Mouse (Mus musculus) embryonic stem cell, embryonic (primary cell): ENCODE results near the gene Uqcrfs1.

Experiments used
- CTCF ChIA-PET, 4 experiments: fragments of 300-600 bp in 2 of 4; fragments of 350-600 bp in 2 of 4; sonication (Branson Sonifier 250); formaldehyde crosslinking; loops; one replicate each; lab custom pipeline; 2022; ENCODE audit warnings: inconsistent platforms in 2 of 4; lab: Charles Lee
- POLR2A ChIA-PET, 4 experiments: fragments of 300-600 bp in 2 of 4; fragments of 350-600 bp in 2 of 4; sonication (Branson Sonifier 250); formaldehyde crosslinking; loops; one replicate each; lab custom pipeline; 2022; ENCODE audit warnings: antibody characterized with exemption in 4 of 4, inconsistent platforms in 1 of 4; lab: Charles Lee

The Uqcrfs1 gene

GRCm38 (mm10) chr13:30544856-30545604 is at the start of gene Uqcrfs1:
TSS of gene Uqcrfs1 (minus strand) at chr13:30545362.
- ChIA-PET CTCF (no interaction called here), POLR2A (interaction anchor here in 1 of 4 experiments (1.4 to 1.8 kb wide), 2 partner anchors 12 to 452 kb away, joined by 3 read pairs; no protein-coding TSS in a partner anchor)

- POLR2A ChIA-PET, result no interaction called here
- CTCF ChIA-PET, result interaction anchor here in 1 of 4 experiments (0.6 kb wide), 1 partner anchor 38 kb away, joined by 4 read pairs; no protein-coding TSS in a partner anchor
These were observed 40.6 kb upstream of the Uqcrfs1 start for GRCm38 (mm10) chr13:30585786-30586185.

GRCm38 (mm10) chr13:30582541-30582940 is 37.4 kb upstream of the Uqcrfs1 start:
- POLR2A ChIA-PET, result interaction anchor here in 1 of 4 experiments (0.5 kb wide), 1 partner anchor 491 kb away, joined by 4 read pairs; no protein-coding TSS in a partner anchor
- CTCF ChIA-PET, result no interaction called here

GRCm38 (mm10) chr13:30578806-30579205 is 33.6 kb upstream of the Uqcrfs1 start:
- ChIA-PET POLR2A (no interaction called here), CTCF (interaction anchor here in 1 of 4 experiments (0.8 kb wide), 1 partner anchor 30 kb away, joined by 3 read pairs; no protein-coding TSS in a partner anchor)

GRCm38 (mm10) chr13:30576819-30577218 is 31.7 kb upstream of the Uqcrfs1 start:
- POLR2A ChIA-PET, result no interaction called here
- CTCF ChIA-PET, result interaction anchor here in 1 of 4 experiments (0.6 kb wide), 1 partner anchor 779 kb away, joined by 3 read pairs; no protein-coding TSS in a partner anchor

GRCm38 (mm10) chr13:30572971-30573370 is 27.8 kb upstream of the Uqcrfs1 start:
- CTCF ChIA-PET, result no interaction called here
- POLR2A ChIA-PET, result no interaction called here

- ChIA-PET POLR2A (no interaction called here), CTCF (no interaction called here)
These were observed 25.0 kb upstream of the Uqcrfs1 start for GRCm38 (mm10) chr13:30570182-30570581.

- ChIA-PET CTCF (interaction anchor here in 1 of 4 experiments (1.1 kb wide), 1 partner anchor 19 kb away, joined by 4 read pairs; no protein-coding TSS in a partner anchor), POLR2A (interaction anchor here in 1 of 4 experiments (0.8 kb wide), 1 partner anchor 11 kb away, joined by 3 read pairs; no protein-coding TSS in a partner anchor)
These were observed 22.4 kb upstream of the Uqcrfs1 start for GRCm38 (mm10) chr13:30567571-30567970.

- ChIA-PET POLR2A (interaction anchor here in 1 of 4 experiments (0.8 kb wide), 1 partner anchor 10 kb away, joined by 3 read pairs; no protein-coding TSS in a partner anchor), CTCF (interaction anchor here in 1 of 4 experiments (1.1 kb wide), 1 partner anchor 18 kb away, joined by 4 read pairs; no protein-coding TSS in a partner anchor)
These were observed 21.6 kb upstream of the Uqcrfs1 start for GRCm38 (mm10) chr13:30566767-30567166.

GRCm38 (mm10) chr13:30560603-30561002 is 15.4 kb upstream of the Uqcrfs1 start:
- ChIA-PET CTCF (no interaction called here), POLR2A (interaction anchor here in 1 of 4 experiments (0.6 kb wide), 1 partner anchor 189 kb away, joined by 4 read pairs; no protein-coding TSS in a partner anchor)

GRCm38 (mm10) chr13:30560052-30560451 is 14.9 kb upstream of the Uqcrfs1 start:
- ChIA-PET CTCF (no interaction called here), POLR2A (no interaction called here)

GRCm38 (mm10) chr13:30557751-30558150 is 12.6 kb upstream of the Uqcrfs1 start:
- CTCF ChIA-PET, result no interaction called here

GRCm38 (mm10) chr13:30553051-30553587 is 8.0 kb upstream of the Uqcrfs1 start:
- CTCF ChIA-PET, result interaction anchor here in 1 of 4 experiments (0.6 kb wide), 2 partner anchors 468 to 783 kb away, joined by 4 read pairs; no protein-coding TSS in a partner anchor
- POLR2A ChIA-PET, result no interaction called here

More at GRCm38 (mm10) chr13:30557751-30558150, 12.6 kb upstream of the Uqcrfs1 start:
- POLR2A ChIA-PET, result no interaction called here

- ChIA-PET CTCF (interaction anchor here (0.6 to 1.7 kb wide), 11 partner anchors 11 to 1017 kb away, joined by 3 to 8 read pairs (median 5); no protein-coding TSS in a partner anchor), POLR2A (interaction anchor here in 2 of 4 experiments (0.5 to 3.1 kb wide), 2 partner anchors 10 to 313 kb away, joined by 4 to 12 read pairs; no protein-coding TSS in a partner anchor)
These were observed 4.2 kb upstream of the Uqcrfs1 start for GRCm38 (mm10) chr13:30549339-30549738.

- CTCF ChIA-PET, result interaction anchor here in 3 of 4 experiments (0.6 to 1.7 kb wide), 17 partner anchors 11 to 445 kb away, joined by 3 to 7 read pairs (median 4); no protein-coding TSS in a partner anchor
- POLR2A ChIA-PET, result interaction anchor here in 2 of 4 experiments (0.5 to 3.1 kb wide), 3 partner anchors 10 to 481 kb away, joined by 3 to 12 read pairs (median 4); no protein-coding TSS in a partner anchor
These were observed 3.7 kb upstream of the Uqcrfs1 start for GRCm38 (mm10) chr13:30548835-30549234.

GRCm38 (mm10) chr13:30530761-30531160 is 14.4 kb downstream of the Uqcrfs1 start:
- POLR2A ChIA-PET, result no interaction called here
- CTCF ChIA-PET, result interaction anchor here in 3 of 4 experiments (0.6 to 1.0 kb wide), 7 partner anchors 18 to 267 kb away, joined by 3 to 4 read pairs (median 3); no protein-coding TSS in a partner anchor

- ChIA-PET CTCF (interaction anchor here in 1 of 4 experiments (0.5 to 0.7 kb wide), 2 partner anchors 24 to 1570 kb away, joined by 3 read pairs; no protein-coding TSS in a partner anchor), POLR2A (interaction anchor here in 1 of 4 experiments (1.5 kb wide), 1 partner anchor 228 kb away, joined by 3 read pairs; no protein-coding TSS in a partner anchor)
These were observed 20.2 kb downstream of the Uqcrfs1 start for GRCm38 (mm10) chr13:30524961-30525360.

GRCm38 (mm10) chr13:30523971-30524370 is 21.2 kb downstream of the Uqcrfs1 start:
- ChIA-PET POLR2A (no interaction called here), CTCF (no interaction called here)
